Mouse (Mus musculus): ENCODE data around the gene Wfdc18. TPM values are rescaled to one million over a fixed set of nuclear protein-coding genes. Genes with fewer than 3 reads are reported as not detected.
A peak's percentile ranks its signal among the peaks of the same experiment; 100 is the strongest.

Gene Wfdc18
- total and polyA plus RNA-seq, 3 experiments: not detected

- H3K4me3 ChIP-seq (replicated peaks in 1 of 3; ENCODE audit: low read depth in 2 of 3, low read length in 2 of 3, poor library complexity in 1 of 3): no peak overlapping the region
- in situ Hi-C loops (cut with MboI; ENCODE audit: low pct_ligation_motif_present, low pct_unique_long_range_greater_than_20kb, low sequenced_read_pairs) (loop anchor here (10.0 kb wide), 1 partner anchor 183 kb away; no protein-coding TSS in a partner anchor), dilution Hi-C loops (cut with MboI; ENCODE audit: extremely low pct_ligation_motif_present, extremely low pct_unique_long_range_greater_than_20kb, low sequenced_read_pairs) (no loop called here)
- no peaks in the 10 kb centered on the region for H3K79me2 ChIP-seq (replicated peaks; ENCODE audit: control insufficient read depth, extremely low read depth, insufficient read depth, poor library complexity, severe bottlenecking)
- no peaks in the 10 kb centered on the region for H3K9me3 ChIP-seq (replicated peaks; ENCODE audit: low read length)
- TF ChIP-seq NELFE (IDR thresholded peaks at IDR 0.05; ENCODE audit: low read depth, low read length) (no peak), JUND (conservative IDR thresholded peaks at IDR 0.05; ENCODE audit: low read depth, low read length) (no peak), E2F4 (IDR thresholded peaks at IDR 0.05; ENCODE audit: insufficient replicate concordance, low read depth, low read length) (no peak), MEF2A (IDR thresholded peaks at IDR 0.05; ENCODE audit: borderline replicate concordance, low read depth, low read length) (no peak), POLR2A (IDR thresholded peaks at IDR 0.05; ENCODE audit: low read depth, low read length) (no peak), ELF1 (IDR thresholded peaks at IDR 0.05; ENCODE audit: low read depth, low read length) (no peak), MYC (IDR thresholded peaks at IDR 0.05; ENCODE audit: low read depth, low read length) (no peak), TBP (conservative IDR thresholded peaks at IDR 0.05; ENCODE audit: low read depth, low read length) (no peak), EP300 (IDR thresholded peaks at IDR 0.05; ENCODE audit: low read length) (no peak), CHD1 (IDR thresholded peaks at IDR 0.05; ENCODE audit: low read depth, low read length) (no peak), JUN (IDR thresholded peaks at IDR 0.05; ENCODE audit: insufficient read depth, low read depth, low read length) (no peak)
- no peak overlapping the region for H3K27ac ChIP-seq (ENCODE audit: insufficient read depth, low read depth)
- no peak for DNase-seq (ENCODE audit: extremely low read depth)
- peaks cover 9% of the 10 kb centered on the region for H3K27me3 ChIP-seq (replicated peaks)
- H3K4me2 ChIP-seq (ENCODE audit: insufficient read depth, low read depth, poor library complexity, severe bottlenecking): no peak overlapping the region
- peaks cover 29 to 61% of the 10 kb centered on the region in 2 experiments for H3K4me1 ChIP-seq (ENCODE audit: control insufficient read depth in 1 of 2, insufficient read depth in 2 of 2)
- H3K36me3 ChIP-seq (replicated peaks in 1 of 2; ENCODE audit: control insufficient read depth in 1 of 2, insufficient read depth in 1 of 2, low read length in 1 of 2): peaks cover 0 to 2% of the 10 kb centered on the region in 2 experiments
- H3K9ac ChIP-seq (ENCODE audit: insufficient read depth, low read depth): no peak overlapping the region
Measured at GRCm38 (mm10) chr11:83747376-83748265, 38.8 kb downstream of the Wfdc18 start.

DNA sequence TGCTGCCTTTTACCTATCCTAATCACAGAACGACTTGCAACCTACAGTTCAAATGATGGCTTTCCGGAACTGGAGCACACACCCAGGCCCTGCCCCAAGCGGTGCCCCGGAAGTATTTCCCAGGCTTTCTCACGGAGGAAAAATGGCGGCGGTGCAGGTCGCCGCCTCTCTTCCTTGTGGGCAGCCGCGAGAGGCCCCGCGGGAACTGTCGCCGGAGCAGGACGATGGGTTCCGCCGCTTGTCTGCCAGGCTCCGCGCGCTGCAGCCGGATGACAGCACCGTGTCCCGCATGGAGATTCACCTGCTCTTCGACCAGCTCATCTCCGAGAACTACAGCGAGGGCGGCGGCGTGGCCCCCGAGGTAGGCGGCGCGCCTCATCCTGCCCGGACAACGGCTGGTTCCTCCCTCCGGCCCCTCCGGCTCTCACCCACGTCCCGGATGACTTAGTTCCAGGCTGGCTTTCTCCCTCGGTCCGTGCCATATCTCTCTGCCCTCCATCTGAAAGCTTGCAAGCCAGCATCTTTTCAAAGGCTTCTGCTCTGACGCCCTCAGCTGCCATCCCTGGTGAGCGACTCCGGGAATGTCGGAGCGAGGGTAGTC is 44.9 kb downstream of the Wfdc18 start, which contains the start of gene Heatr6:
TSS of gene Heatr6 (plus strand) at position 116 of the 601 bp plus-strand sequence.
- Histone ChIP-seq H3K79me2 (replicated peaks; ENCODE audit: control insufficient read depth, extremely low read depth, insufficient read depth, poor library complexity, severe bottlenecking) (peaks cover 13% of the 10 kb centered on the region), H3K27me3 (replicated peaks) (no peaks in the 10 kb centered on the region), H3K9me3 (replicated peaks; ENCODE audit: low read length) (no peaks in the 10 kb centered on the region), H3K36me3 (replicated peaks in 1 of 2; ENCODE audit: control insufficient read depth in 1 of 2, insufficient read depth in 1 of 2, low read length in 1 of 2) (peaks cover 23 to 36% of the 10 kb centered on the region in 2 experiments), H3K4me3 (replicated peaks in 1 of 3; ENCODE audit: low read depth in 2 of 3, low read length in 2 of 3, poor library complexity in 1 of 3) (peak within 1 kb of the TSS; percentile 79 to 94 (median 81)), H3K4me2 (ENCODE audit: insufficient read depth, low read depth, poor library complexity, severe bottlenecking) (peak within 1 kb of the TSS; percentile 98), H3K27ac (ENCODE audit: insufficient read depth, low read depth) (peak within 1 kb of the TSS; percentile 79), H3K4me1 (ENCODE audit: control insufficient read depth in 1 of 2, insufficient read depth in 2 of 2) (peaks cover 0 to 36% of the 10 kb centered on the region in 2 experiments; a peak in 3 of 4 replicates), H3K9ac (ENCODE audit: insufficient read depth, low read depth) (peak within 1 kb of the TSS; percentile 89)
- DNase-seq (ENCODE audit: extremely low read depth): peak; percentile 96
- in situ Hi-C loops (cut with MboI; ENCODE audit: low pct_ligation_motif_present, low pct_unique_long_range_greater_than_20kb, low sequenced_read_pairs) (no loop called here), dilution Hi-C loops (cut with MboI; ENCODE audit: extremely low pct_ligation_motif_present, extremely low pct_unique_long_range_greater_than_20kb, low sequenced_read_pairs) (no loop called here)
- TF ChIP-seq SIN3A (IDR thresholded peaks at IDR 0.05; ENCODE audit: low read length) (peak; percentile 92), IRF4 (IDR thresholded peaks at IDR 0.05; ENCODE audit: low read depth, low read length) (peak; percentile 27; the same call in 1 of the 2 replicates), MYC (IDR thresholded peaks at IDR 0.05; ENCODE audit: low read depth, low read length) (peak; percentile 91), USF2 (conservative IDR thresholded peaks at IDR 0.05; ENCODE audit: low read depth, low read length) (no peak), MXI1 (IDR thresholded peaks at IDR 0.05; ENCODE audit: low read depth, low read length) (peak; percentile 78), USF1 (IDR thresholded peaks at IDR 0.05; ENCODE audit: low read depth, low read length) (no peak), RCOR1 (conservative IDR thresholded peaks at IDR 0.05; ENCODE audit: low read depth, low read length) (peak; percentile 25; the same call in 1 of the 2 replicates), JUND (conservative IDR thresholded peaks at IDR 0.05; ENCODE audit: low read depth, low read length) (no peak), BHLHE40 (IDR thresholded peaks at IDR 0.05; ENCODE audit: low read depth, low read length) (no peak), NELFE (IDR thresholded peaks at IDR 0.05; ENCODE audit: low read depth, low read length) (peak; percentile 87), GABPA (IDR thresholded peaks at IDR 0.05; ENCODE audit: insufficient replicate concordance, low read depth, low read length) (no peak), POLR2A (IDR thresholded peaks at IDR 0.05; ENCODE audit: low read depth, low read length) (peak; percentile 93), ZMIZ1 (IDR thresholded peaks at IDR 0.05; ENCODE audit: low read depth, low read length) (peak; percentile 96), KAT2A (IDR thresholded peaks at IDR 0.05; ENCODE audit: insufficient replicate concordance, low read length) (peak; percentile 88; the same call in 1 of the 2 replicates), POLR2AphosphoS2 (IDR thresholded peaks at IDR 0.05; ENCODE audit: low read depth, low read length) (peak; percentile 84; the same call in 1 of the 2 replicates), PAX5 (IDR thresholded peaks at IDR 0.05; ENCODE audit: low read length) (no peak), CHD2 (IDR thresholded peaks at IDR 0.05; ENCODE audit: low read length) (peak; percentile 95), MAFK (IDR thresholded peaks at IDR 0.05; ENCODE audit: insufficient replicate concordance, low read length) (0 out of 2 replicates have a peak, but pooled peaks have one; percentile 4), MAZ (IDR thresholded peaks at IDR 0.05; ENCODE audit: low read depth, low read length) (peak; percentile 75), ZNF384 (IDR thresholded peaks at IDR 0.05; ENCODE audit: low read depth, low read length) (no peak), NRF1 (IDR thresholded peaks at IDR 0.05; ENCODE audit: low read depth, low read length) (peak; percentile 65), ZC3H11A (IDR thresholded peaks at IDR 0.05; ENCODE audit: low read depth, low read length) (no peak)

Measured in CH12.LX (cell line).